Mouse (Mus musculus) G1E (cell line): Measurements from ENCODE around the gene Zc3h12c.

Experiments used
- CTCF ChIP-seq: IDR thresholded peaks from 2 replicates; pipeline ENCODE4 v1.5.1; 2012; ENCODE audit warnings: low read depth, low read length, inconsistent platforms, mixed read lengths
- GATA1 ChIP-seq: IDR thresholded peaks from 2 replicates; pipeline ENCODE4 v1.6.1; 2012; ENCODE audit warnings: borderline replicate concordance, low read length, inconsistent platforms, mixed read lengths
- GATA2 ChIP-seq: IDR thresholded peaks from 2 replicates; pipeline ENCODE4 v1.6.1; 2012; ENCODE audit warnings: low read depth, low read length, inconsistent platforms, borderline replicate concordance

DNA sequence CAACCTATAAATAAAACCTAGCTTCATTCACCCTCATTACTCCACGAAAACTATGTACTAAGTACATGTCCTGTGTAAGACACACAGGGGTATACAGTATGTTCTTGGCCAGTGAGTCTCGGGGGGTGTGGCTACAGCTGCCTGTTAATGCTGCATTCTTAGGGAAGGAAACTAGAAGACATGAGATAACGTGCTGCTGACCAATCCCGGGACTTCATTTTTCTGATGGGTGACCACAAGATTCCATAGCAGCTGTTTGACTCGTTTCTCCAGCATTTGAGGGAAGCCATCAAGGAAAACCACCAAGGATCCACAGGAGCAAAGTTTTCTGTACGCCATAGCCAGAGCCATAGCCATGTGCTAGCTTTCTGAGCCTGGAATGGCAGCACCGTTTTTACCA, 4.2 kb upstream of the Zc3h12c start:
- no peak for TF ChIP-seq CTCF
- no peak for TF ChIP-seq GATA1
- TF ChIP-seq GATA2, result no peak
